Mouse (Mus musculus) neural tube, embryonic 15.5 days (tissue): ENCODE data around the gene Stau1. TPM values are rescaled to one million over a fixed set of nuclear protein-coding genes. Genes with fewer than 3 reads are reported as not detected.

ENCODE experiments used
- ATAC-seq: fragments of 200-750 bp; cut with Nextera tagmentation; 2 replicates; pipeline ENCODE4 v1.8.0; 2017; ENCODE audit warnings: mild to moderate bottlenecking, moderate TSS enrichment, moderate library complexity; ENCODE audit not compliant: low FRiP score
- H3K27ac ChIP-seq: fragments of 300-500 bp; sonication (generic); replicated peaks from 2 replicates; pipeline ENCODE4 v1.5.1; 2015; ENCODE audit warnings: mild to moderate bottlenecking, inconsistent platforms
- H3K27me3 ChIP-seq: fragments of 300-500 bp; sonication (generic); replicated peaks from 2 replicates; pipeline ENCODE4 v1.6.1; 2015; ENCODE audit warnings: inconsistent platforms
- H3K36me3 ChIP-seq: fragments of 300-500 bp; sonication (generic); 2 replicates; pipeline ENCODE4 v1.6.1; 2015; ENCODE audit warnings: inconsistent platforms
- H3K4me1 ChIP-seq: fragments of 300-500 bp; sonication (generic); 2 replicates; pipeline ENCODE4 v1.6.1; 2015; ENCODE audit warnings: inconsistent platforms
- H3K4me2 ChIP-seq: fragments of 300-500 bp; sonication (generic); 2 replicates; pipeline ENCODE4 v1.6.1; 2015; ENCODE audit warnings: inconsistent platforms, mild to moderate bottlenecking, moderate library complexity
- H3K4me3 ChIP-seq: fragments of 300-500 bp; sonication (generic); replicated peaks from 2 replicates; pipeline ENCODE4 v1.5.1; 2015; ENCODE audit warnings: mild to moderate bottlenecking, inconsistent platforms
- H3K9ac ChIP-seq: fragments of 300-500 bp; sonication (generic); replicated peaks from 2 replicates; pipeline ENCODE4 v1.6.1; 2015; ENCODE audit warnings: mild to moderate bottlenecking, inconsistent platforms
- H3K9me3 ChIP-seq: fragments of 300-500 bp; sonication (generic); replicated peaks from 2 replicates; pipeline ENCODE4 v1.6.1; 2016; ENCODE audit warnings: inconsistent platforms
- WGBS: fragments of 180-500 bp; shearing (Covaris S2); methylation state at CpG from one replicate; pipeline ENCODE4 v1.1.7; 2015; ENCODE audit warnings: mixed read lengths; 5-methylcytosine and 5-hydroxymethylcytosine counted together
- polyA plus RNA-seq: library from polyadenylated mRNA; unstranded; fragments of >200 nt; fragmentation: Nextera tagmentation; extraction: Ambion mirVana; gene quantifications from 2 replicates; pipeline ENCODE4 v1.2.1, GENCODE M21; 2015

Stau1 gene
- polyA plus RNA-seq, 1 experiment from 2014 or later, result 96.6 TPM

- no peaks in the 10 kb centered on the region for H3K27me3 ChIP-seq
- 91% methylated on average over 10 of the region's 10 CpGs for WGBS
- H3K27ac ChIP-seq, result no peak overlapping the region
- H3K4me3 ChIP-seq, result no peak overlapping the region
- H3K4me1 ChIP-seq, result 0 out of 2 replicates have a peak, but pooled peaks cover 5% of the 10 kb centered on the region
- ATAC-seq, result no peak
- no peak overlapping the region for H3K9ac ChIP-seq
- H3K4me2 ChIP-seq, result no peak overlapping the region
- H3K9me3 ChIP-seq, result no peaks in the 10 kb centered on the region
- peaks cover 90% of the 10 kb centered on the region for H3K36me3 ChIP-seq
Measured at GRCm38 (mm10) chr2:166948936-166949335, 47.2 kb downstream of the Stau1 start.

- H3K27ac ChIP-seq, result no peak overlapping the region
Measured at GRCm38 (mm10) chr2:166948246-166948645, 47.9 kb downstream of the Stau1 start.

GRCm38 (mm10) chr2:166945456-166945855 is 50.6 kb downstream of the Stau1 start:
- ATAC-seq, result no peak; the same call in 1 of the 2 replicates
- no peak overlapping the region for H3K4me2 ChIP-seq
- H3K27ac ChIP-seq, result no peak overlapping the region
- WGBS, result 58% methylated on average over 4 of the region's 4 CpGs
- H3K27me3 ChIP-seq, result no peaks in the 10 kb centered on the region
- H3K36me3 ChIP-seq, result peaks cover 89% of the 10 kb centered on the region
- no peaks in the 10 kb centered on the region for H3K9me3 ChIP-seq
- no peak overlapping the region for H3K9ac ChIP-seq
- H3K4me3 ChIP-seq, result no peak overlapping the region
- H3K4me1 ChIP-seq, result no peaks in the 10 kb centered on the region

More at GRCm38 (mm10) chr2:166948246-166948645, 47.9 kb downstream of the Stau1 start:
- Histone ChIP-seq H3K4me3 (no peak overlapping the region), H3K27me3 (no peaks in the 10 kb centered on the region), H3K9ac (no peak overlapping the region), H3K4me2 (no peak overlapping the region), H3K4me1 (0 out of 2 replicates have a peak, but pooled peaks cover 5% of the 10 kb centered on the region), H3K36me3 (peaks cover 90% of the 10 kb centered on the region), H3K9me3 (no peaks in the 10 kb centered on the region)
- 83% methylated on average over 1 of the region's 1 CpGs for WGBS
- no peak for ATAC-seq

GRCm38 (mm10) chr2:166944346-166944745 is 51.8 kb downstream of the Stau1 start:
- peaks cover 85% of the 10 kb centered on the region for H3K36me3 ChIP-seq

GRCm38 (mm10) chr2:166943146-166943545 is 53.0 kb downstream of the Stau1 start:
- H3K9me3 ChIP-seq, result no peaks in the 10 kb centered on the region
- no peak overlapping the region for H3K4me2 ChIP-seq
- no peak overlapping the region for H3K4me3 ChIP-seq
- no peak for ATAC-seq
- H3K4me1 ChIP-seq, result no peaks in the 10 kb centered on the region
- no peaks in the 10 kb centered on the region for H3K27me3 ChIP-seq
- H3K27ac ChIP-seq, result no peak overlapping the region
- H3K36me3 ChIP-seq, result peaks cover 83% of the 10 kb centered on the region
- no peak overlapping the region for H3K9ac ChIP-seq
- 95% methylated on average over 2 of the region's 2 CpGs for WGBS

More at GRCm38 (mm10) chr2:166944346-166944745, 51.8 kb downstream of the Stau1 start:
- no peaks in the 10 kb centered on the region for H3K9me3 ChIP-seq
- 77% methylated on average over 1 of the region's 1 CpGs for WGBS
- H3K4me1 ChIP-seq, result no peaks in the 10 kb centered on the region
- no peak overlapping the region for H3K9ac ChIP-seq
- no peak for ATAC-seq
- no peaks in the 10 kb centered on the region for H3K27me3 ChIP-seq
- no peak overlapping the region for H3K4me3 ChIP-seq
- no peak overlapping the region for H3K4me2 ChIP-seq
- no peak overlapping the region for H3K27ac ChIP-seq

GRCm38 (mm10) chr2:166936166-166936565 is 59.9 kb downstream of the Stau1 start:
- no peak overlapping the region for H3K9ac ChIP-seq
- H3K27me3 ChIP-seq, result no peaks in the 10 kb centered on the region
- 91% methylated on average over 2 of the region's 2 CpGs for WGBS
- no peak for ATAC-seq
- peaks cover 80% of the 10 kb centered on the region for H3K36me3 ChIP-seq
- no peak overlapping the region for H3K4me2 ChIP-seq
- H3K9me3 ChIP-seq, result no peaks in the 10 kb centered on the region
- H3K4me1 ChIP-seq, result no peaks in the 10 kb centered on the region
- H3K27ac ChIP-seq, result no peak overlapping the region
- no peak overlapping the region for H3K4me3 ChIP-seq

- 91% methylated on average over 7 of the region's 7 CpGs for WGBS
- Histone ChIP-seq H3K27me3 (no peaks in the 10 kb centered on the region), H3K4me1 (no peaks in the 10 kb centered on the region), H3K27ac (no peak overlapping the region), H3K36me3 (peaks cover 79% of the 10 kb centered on the region), H3K4me3 (no peak overlapping the region), H3K4me2 (no peak overlapping the region), H3K9ac (no peak overlapping the region), H3K9me3 (no peaks in the 10 kb centered on the region)
- no peak for ATAC-seq
Measured at GRCm38 (mm10) chr2:166935582-166935981, 60.5 kb downstream of the Stau1 start.

GRCm38 (mm10) chr2:166934416-166934815 is 61.7 kb downstream of the Stau1 start:
- Histone ChIP-seq H3K9me3 (no peaks in the 10 kb centered on the region), H3K4me3 (no peak overlapping the region), H3K4me1 (no peaks in the 10 kb centered on the region), H3K27me3 (no peaks in the 10 kb centered on the region), H3K27ac (no peak overlapping the region), H3K4me2 (no peak overlapping the region), H3K36me3 (peaks cover 80% of the 10 kb centered on the region), H3K9ac (no peak overlapping the region)
- no peak for ATAC-seq
- 65% methylated on average over 5 of the region's 5 CpGs for WGBS

- Histone ChIP-seq H3K4me1 (no peaks in the 10 kb centered on the region), H3K27me3 (no peaks in the 10 kb centered on the region), H3K4me2 (no peak overlapping the region), H3K9me3 (no peaks in the 10 kb centered on the region), H3K4me3 (no peak overlapping the region), H3K9ac (no peak overlapping the region), H3K27ac (no peak overlapping the region), H3K36me3 (peaks cover 80% of the 10 kb centered on the region)
- WGBS, result 96% methylated on average over 6 of the region's 6 CpGs
- no peak for ATAC-seq
Measured at GRCm38 (mm10) chr2:166933943-166934342, 62.2 kb downstream of the Stau1 start.

GRCm38 (mm10) chr2:166923971-166924370 is 72.1 kb downstream of the Stau1 start:
- no peak overlapping the region for H3K4me3 ChIP-seq
- no peaks in the 10 kb centered on the region for H3K4me1 ChIP-seq
- 95% methylated on average over 2 of the region's 2 CpGs for WGBS
- no peaks in the 10 kb centered on the region for H3K27me3 ChIP-seq
- no peak for ATAC-seq
- no peak overlapping the region for H3K9ac ChIP-seq
- no peak overlapping the region for H3K27ac ChIP-seq
- H3K9me3 ChIP-seq, result no peaks in the 10 kb centered on the region
- H3K36me3 ChIP-seq, result peaks cover 76% of the 10 kb centered on the region
- H3K4me2 ChIP-seq, result no peak overlapping the region

- H3K9ac ChIP-seq, result no peak overlapping the region
- 89% methylated on average over 8 of the region's 8 CpGs for WGBS
- peaks cover 15% of the 10 kb centered on the region for H3K4me1 ChIP-seq
- no peak overlapping the region for H3K4me3 ChIP-seq
- H3K36me3 ChIP-seq, result no peaks in the 10 kb centered on the region
- H3K27ac ChIP-seq, result no peak overlapping the region
- no peak for ATAC-seq
- no peak overlapping the region for H3K4me2 ChIP-seq
- no peaks in the 10 kb centered on the region for H3K27me3 ChIP-seq
- H3K9me3 ChIP-seq, result no peaks in the 10 kb centered on the region
Measured at GRCm38 (mm10) chr2:166910536-166910935, 85.6 kb downstream of the Stau1 start.

GRCm38 (mm10) chr2:166909729-166910128 is 86.4 kb downstream of the Stau1 start:
- 98% methylated on average over 3 of the region's 3 CpGs for WGBS
- no peaks in the 10 kb centered on the region for H3K9me3 ChIP-seq
- no peak overlapping the region for H3K9ac ChIP-seq
- peaks cover 19% of the 10 kb centered on the region for H3K4me1 ChIP-seq
- ATAC-seq, result no peak
- H3K27me3 ChIP-seq, result no peaks in the 10 kb centered on the region
- H3K4me3 ChIP-seq, result no peak overlapping the region
- H3K36me3 ChIP-seq, result no peaks in the 10 kb centered on the region
- H3K27ac ChIP-seq, result no peak overlapping the region
- H3K4me2 ChIP-seq, result no peak overlapping the region
